Mouse (Mus musculus): ENCODE measurements at regions not wholly inside any gene's neighbourhood (a gene's known extent, or its start where the extent isn't known, plus 50 kb on each side); places are given as distances from the start of the nearest gene placed in this dataset. TPM values are rescaled to one million over a fixed set of nuclear protein-coding genes. Genes with fewer than 3 reads are reported as not detected.

DNA sequence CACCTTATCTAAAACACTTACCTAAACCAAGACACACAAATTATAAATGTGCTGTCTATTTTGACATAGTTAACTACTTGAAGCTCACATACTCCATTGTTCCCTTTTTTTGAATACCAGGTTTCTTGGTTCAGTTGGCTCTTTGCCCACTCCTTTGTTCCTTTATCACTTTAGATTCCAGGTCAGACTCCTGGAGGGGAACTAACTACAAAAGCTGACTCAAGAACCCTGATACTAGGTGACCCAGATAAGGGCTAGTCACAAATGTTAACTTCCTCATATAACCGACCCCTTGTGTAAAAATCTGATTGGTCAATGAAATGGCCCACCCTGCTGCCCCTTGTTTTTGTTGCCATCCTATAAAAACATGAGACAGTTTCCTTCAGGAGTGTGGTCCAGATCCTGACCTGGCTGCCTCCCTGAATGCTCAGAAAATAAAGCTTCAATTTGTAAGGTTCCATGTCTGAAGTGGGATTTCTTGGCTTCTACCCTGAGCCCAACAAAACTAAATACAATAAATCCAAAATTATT lies 593.9 kb downstream of the Slco4c1 start:
- DNase-seq (ENCODE audit: low spot score) = no peak

DNA sequence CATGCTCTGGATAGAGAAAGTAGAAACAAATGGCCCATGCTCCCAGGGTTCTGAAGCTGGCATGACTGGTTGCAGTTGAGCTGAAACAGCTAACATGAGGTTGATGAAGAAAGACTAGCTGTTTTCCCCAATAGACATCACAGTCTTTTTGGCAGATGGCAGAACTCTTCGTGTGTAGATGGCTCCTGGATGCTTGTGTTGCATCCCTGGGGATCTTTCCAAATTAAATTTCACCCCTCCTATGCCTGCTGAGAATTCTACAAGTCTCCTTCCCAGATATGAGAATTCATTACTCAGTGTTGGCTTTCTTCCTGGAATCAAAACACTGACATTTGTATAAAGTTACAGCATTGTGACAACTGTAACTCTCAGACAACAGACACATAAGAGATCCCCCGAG lies 595.3 kb downstream of the Slco4c1 start:
- DNase-seq (ENCODE audit: low spot score) = no peak

Small RNAs in the stretch of these regions (microRNA-seq; reads per million reads assigned to microRNA genes)
- gene Gm22917 = not detected

All from heart, adult 8-10 months (tissue).